Mouse (Mus musculus): ENCODE measurements at regions not wholly inside any gene's neighbourhood (a gene's known extent, or its start where the extent isn't known, plus 50 kb on each side); places are given as distances from the start of the nearest gene placed in this dataset.

DNA sequence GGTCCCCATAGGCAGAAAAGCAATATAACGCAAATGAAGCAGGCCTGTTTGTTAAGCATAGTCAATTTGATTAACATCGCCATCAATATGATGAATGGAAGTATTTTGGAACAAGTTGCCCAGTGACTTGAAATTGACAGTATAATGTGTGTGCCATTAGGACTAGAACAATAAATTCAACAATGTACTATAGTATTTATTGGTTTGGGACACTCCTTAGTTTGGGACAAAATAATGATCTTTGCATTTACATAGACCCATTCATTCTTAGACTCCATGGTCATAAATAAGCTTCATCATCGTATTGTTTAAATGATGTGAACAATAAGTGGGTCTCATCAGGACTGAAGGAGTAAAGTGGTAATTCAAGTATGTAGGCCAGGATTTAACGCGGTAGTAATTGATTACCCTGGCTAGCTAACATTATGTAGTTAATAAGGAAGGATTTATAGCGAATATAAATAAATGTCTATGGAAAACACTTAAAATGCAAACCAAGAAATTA, 2933.6 kb upstream of the 5930422O12Rik start:
- no peak for TF ChIP-seq POLR2A (IDR thresholded peaks at IDR 0.05; ENCODE audit: borderline replicate concordance, insufficient read depth, low read length)
- TF ChIP-seq CTCF (IDR thresholded peaks at IDR 0.05; ENCODE audit: borderline replicate concordance, insufficient read depth, low read depth, low read length) = no peak
- Histone ChIP-seq H3K27ac (ENCODE audit: insufficient read depth, low read length) (no peak overlapping the region), H3K4me1 (ENCODE audit: control insufficient read depth, insufficient read depth, low read length) (no peaks in the 10 kb centered on the region), H3K27me3 (ENCODE audit: control insufficient read depth, insufficient read depth, low read length) (no peaks in the 10 kb centered on the region), H3K4me3 (replicated peaks; ENCODE audit: insufficient read depth, low read depth, low read length) (no peak overlapping the region)
- WGBS = 95% methylated on average over 6 of the region's 6 CpGs
- DNase-seq = no peak

DNA sequence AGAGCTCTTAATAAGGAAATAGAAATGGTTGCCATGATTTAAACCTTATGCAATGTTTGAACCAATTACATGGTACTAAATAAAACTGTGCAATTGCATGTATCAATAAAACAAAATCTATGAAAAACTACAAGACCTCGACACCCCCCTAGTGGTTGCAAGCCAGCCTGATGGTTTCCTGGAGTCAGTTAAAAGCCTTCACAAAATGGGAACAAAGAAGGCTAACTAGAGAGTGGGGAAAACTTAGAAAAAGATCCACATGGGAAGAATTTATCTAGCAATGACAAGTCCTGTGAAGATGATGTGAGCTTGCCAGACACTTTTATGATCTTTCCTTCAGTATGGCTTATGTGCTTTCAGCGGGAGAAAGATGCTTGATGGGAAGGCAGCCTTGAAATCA, 2926.3 kb upstream of the 5930422O12Rik start:
- DNase-seq = no peak
- Histone ChIP-seq H3K27me3 (ENCODE audit: control insufficient read depth, insufficient read depth, low read length) (no peaks in the 10 kb centered on the region), H3K4me1 (ENCODE audit: control insufficient read depth, insufficient read depth, low read length) (no peaks in the 10 kb centered on the region), H3K27ac (ENCODE audit: insufficient read depth, low read length) (no peak overlapping the region), H3K4me3 (replicated peaks; ENCODE audit: insufficient read depth, low read depth, low read length) (no peak overlapping the region)
- no peak for TF ChIP-seq CTCF (IDR thresholded peaks at IDR 0.05; ENCODE audit: borderline replicate concordance, insufficient read depth, low read depth, low read length)
- no peak for TF ChIP-seq POLR2A (IDR thresholded peaks at IDR 0.05; ENCODE audit: borderline replicate concordance, insufficient read depth, low read length)
- WGBS = 70% methylated on average over 2 of the region's 2 CpGs

DNA sequence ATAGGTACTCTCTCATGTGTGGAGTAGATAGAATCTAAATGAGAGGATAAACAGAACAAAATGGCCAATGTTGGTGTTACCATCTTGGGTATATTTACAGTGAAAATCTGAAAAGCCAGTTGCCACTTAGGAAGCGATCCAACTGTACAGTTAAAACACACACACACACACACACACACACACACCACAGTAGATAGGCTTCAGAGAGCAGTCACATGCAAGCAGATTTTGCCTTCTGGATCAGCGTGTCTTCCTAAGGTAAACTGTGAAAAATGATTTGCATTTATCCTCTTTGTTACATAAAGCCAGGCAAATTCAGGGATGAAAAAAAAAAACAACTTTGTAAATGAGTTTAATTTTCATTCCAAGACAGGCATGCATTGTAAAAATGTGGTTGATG, 2917.2 kb upstream of the 5930422O12Rik start:
- TF ChIP-seq POLR2A (IDR thresholded peaks at IDR 0.05; ENCODE audit: borderline replicate concordance, insufficient read depth, low read length) (no peak), CTCF (IDR thresholded peaks at IDR 0.05; ENCODE audit: borderline replicate concordance, insufficient read depth, low read depth, low read length) (no peak)
- Histone ChIP-seq H3K27ac (ENCODE audit: insufficient read depth, low read length) (no peak overlapping the region), H3K27me3 (ENCODE audit: control insufficient read depth, insufficient read depth, low read length) (no peaks in the 10 kb centered on the region), H3K4me1 (ENCODE audit: control insufficient read depth, insufficient read depth, low read length) (no peaks in the 10 kb centered on the region), H3K4me3 (replicated peaks; ENCODE audit: insufficient read depth, low read depth, low read length) (no peak overlapping the region)
- 96% methylated on average over 2 of the region's 2 CpGs for WGBS
- DNase-seq = no peak

DNA sequence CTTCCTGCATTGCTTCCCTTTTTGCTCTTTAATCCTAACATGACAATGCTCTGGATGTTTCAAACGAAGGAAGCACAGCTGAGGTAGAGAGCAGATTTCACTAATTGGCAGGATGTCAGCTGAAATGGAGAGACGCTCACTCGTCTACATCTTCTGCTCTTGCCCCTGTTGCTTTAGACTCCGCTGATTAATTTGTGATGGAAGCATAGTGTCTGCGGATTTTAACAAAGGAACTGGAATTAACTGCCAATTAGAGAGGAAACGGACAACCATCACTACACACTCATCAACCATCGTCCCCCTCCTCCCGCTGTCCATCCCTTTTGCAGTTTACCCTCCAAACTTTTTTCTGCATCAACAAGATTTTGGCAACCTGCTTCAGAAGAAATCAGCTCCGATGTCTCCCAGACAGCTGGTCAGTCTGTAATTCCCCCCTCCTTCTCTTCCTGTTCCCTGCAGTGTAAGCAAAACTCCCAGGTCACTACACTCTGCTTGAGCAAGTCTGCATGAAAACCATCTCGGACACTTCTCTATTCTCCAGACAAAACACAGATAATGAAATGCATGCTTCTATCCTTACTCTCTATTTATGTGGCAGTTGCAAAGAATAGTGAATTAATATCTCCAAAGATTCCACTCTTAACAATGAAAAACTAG, 2905.6 kb upstream of the 5930422O12Rik start:
- H3K4me3 ChIP-seq (replicated peaks; ENCODE audit: insufficient read depth, low read depth, low read length) = no peak overlapping the region
- 3% methylated on average over 10 of the region's 10 CpGs for WGBS
- TF ChIP-seq POLR2A (IDR thresholded peaks at IDR 0.05; ENCODE audit: borderline replicate concordance, insufficient read depth, low read length) (no peak), CTCF (IDR thresholded peaks at IDR 0.05; ENCODE audit: borderline replicate concordance, insufficient read depth, low read depth, low read length) (no peak)
- no peak for DNase-seq
- H3K27ac ChIP-seq (ENCODE audit: insufficient read depth, low read length) = no peak overlapping the region
- no peaks in the 10 kb centered on the region for H3K27me3 ChIP-seq (ENCODE audit: control insufficient read depth, insufficient read depth, low read length)
- H3K4me1 ChIP-seq (ENCODE audit: control insufficient read depth, insufficient read depth, low read length) = no peaks in the 10 kb centered on the region

DNA sequence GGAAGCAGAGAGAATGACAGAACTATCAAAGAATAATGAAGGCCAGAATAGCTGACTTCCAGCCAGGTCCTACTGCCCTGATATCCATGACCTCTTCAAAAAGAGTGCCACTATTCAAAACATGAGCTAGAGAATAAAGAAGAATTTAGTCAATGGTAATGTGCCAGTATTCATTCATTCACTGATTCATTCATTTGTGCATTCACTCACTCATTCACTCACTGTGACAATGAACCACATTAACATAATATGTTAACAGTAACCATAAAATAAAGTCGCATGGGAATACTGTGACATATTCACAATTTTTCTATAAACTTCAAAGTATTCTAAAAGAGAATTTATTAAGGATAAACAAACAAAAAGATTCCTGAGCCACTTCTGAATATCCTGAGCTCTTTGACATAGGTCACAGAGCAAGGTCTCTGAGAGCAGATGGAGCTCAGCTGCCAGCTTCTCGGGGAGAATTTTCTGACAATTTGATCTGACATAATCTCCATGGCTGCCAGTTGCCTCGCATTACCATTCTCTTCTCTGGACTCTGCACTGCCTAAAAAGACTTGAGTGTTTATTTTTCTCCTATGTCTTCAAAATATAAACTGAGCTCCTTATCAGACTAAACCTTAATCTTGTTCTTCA, 2895.5 kb upstream of the 5930422O12Rik start:
- no peak for TF ChIP-seq POLR2A (IDR thresholded peaks at IDR 0.05; ENCODE audit: borderline replicate concordance, insufficient read depth, low read length)
- TF ChIP-seq CTCF (IDR thresholded peaks at IDR 0.05; ENCODE audit: borderline replicate concordance, insufficient read depth, low read depth, low read length) = no peak

DNA sequence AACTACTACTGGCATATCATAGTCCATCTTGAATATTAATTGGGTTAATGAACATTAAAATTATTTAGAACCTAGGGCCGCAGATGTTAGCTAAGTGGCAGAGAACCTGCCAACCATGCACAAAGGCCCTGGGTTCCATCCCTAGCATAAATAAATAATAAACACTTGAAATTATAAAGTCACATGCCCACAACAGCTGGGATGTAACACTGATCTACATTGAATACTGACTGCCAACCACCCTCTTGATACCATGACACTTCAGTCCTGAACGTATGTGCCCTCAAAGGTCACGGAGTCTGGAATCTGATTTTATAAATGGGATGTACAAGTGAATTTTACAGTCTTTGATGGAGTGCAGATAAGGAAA, 2895.0 kb upstream of the 5930422O12Rik start:
- DNase-seq = no peak
- H3K4me3 ChIP-seq (replicated peaks; ENCODE audit: insufficient read depth, low read depth, low read length) = no peak overlapping the region
- no peak overlapping the region for H3K27ac ChIP-seq (ENCODE audit: insufficient read depth, low read length)
- H3K4me1 ChIP-seq (ENCODE audit: control insufficient read depth, insufficient read depth, low read length) = no peaks in the 10 kb centered on the region
- H3K27me3 ChIP-seq (ENCODE audit: control insufficient read depth, insufficient read depth, low read length) = no peaks in the 10 kb centered on the region
- WGBS = 75% methylated on average over 3 of the region's 3 CpGs
- TF ChIP-seq POLR2A (IDR thresholded peaks at IDR 0.05; ENCODE audit: borderline replicate concordance, insufficient read depth, low read length) (no peak), CTCF (IDR thresholded peaks at IDR 0.05; ENCODE audit: borderline replicate concordance, insufficient read depth, low read depth, low read length) (no peak)

More for the DNA sequence above, 2895.5 kb upstream of the 5930422O12Rik start:
- WGBS = 14% methylated on average over 3 of the region's 3 CpGs
- H3K4me3 ChIP-seq (replicated peaks; ENCODE audit: insufficient read depth, low read depth, low read length) = no peak overlapping the region
- H3K27me3 ChIP-seq (ENCODE audit: control insufficient read depth, insufficient read depth, low read length) = no peaks in the 10 kb centered on the region
- no peak overlapping the region for H3K27ac ChIP-seq (ENCODE audit: insufficient read depth, low read length)
- no peak for DNase-seq
- H3K4me1 ChIP-seq (ENCODE audit: control insufficient read depth, insufficient read depth, low read length) = no peaks in the 10 kb centered on the region

DNA sequence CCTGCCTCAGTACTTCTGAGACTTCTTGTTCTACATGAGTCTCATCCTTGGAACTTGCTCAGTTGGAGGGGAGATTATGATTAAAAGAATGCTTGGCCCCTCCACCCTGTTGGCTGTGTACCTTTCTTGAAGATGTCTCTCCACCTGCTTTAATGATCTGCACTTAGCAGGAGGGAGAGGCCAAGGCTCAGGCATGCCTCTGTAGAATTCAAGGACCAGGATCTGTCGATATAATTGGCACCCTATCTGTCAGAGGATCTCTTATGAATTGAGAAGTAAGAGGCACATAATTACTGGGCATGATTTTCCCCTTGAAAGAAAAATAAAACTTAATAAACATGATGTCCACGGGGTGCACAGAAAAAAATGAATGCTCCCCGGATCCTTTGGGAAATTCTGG, 2893.1 kb upstream of the 5930422O12Rik start:
- Histone ChIP-seq H3K4me1 (ENCODE audit: control insufficient read depth, insufficient read depth, low read length) (no peaks in the 10 kb centered on the region), H3K4me3 (replicated peaks; ENCODE audit: insufficient read depth, low read depth, low read length) (no peak overlapping the region), H3K27ac (ENCODE audit: insufficient read depth, low read length) (no peak overlapping the region), H3K27me3 (ENCODE audit: control insufficient read depth, insufficient read depth, low read length) (no peaks in the 10 kb centered on the region)
- TF ChIP-seq CTCF (IDR thresholded peaks at IDR 0.05; ENCODE audit: borderline replicate concordance, insufficient read depth, low read depth, low read length) (no peak), POLR2A (IDR thresholded peaks at IDR 0.05; ENCODE audit: borderline replicate concordance, insufficient read depth, low read length) (no peak)
- no peak for DNase-seq
- WGBS = 50% methylated on average over 3 of the region's 3 CpGs

DNA sequence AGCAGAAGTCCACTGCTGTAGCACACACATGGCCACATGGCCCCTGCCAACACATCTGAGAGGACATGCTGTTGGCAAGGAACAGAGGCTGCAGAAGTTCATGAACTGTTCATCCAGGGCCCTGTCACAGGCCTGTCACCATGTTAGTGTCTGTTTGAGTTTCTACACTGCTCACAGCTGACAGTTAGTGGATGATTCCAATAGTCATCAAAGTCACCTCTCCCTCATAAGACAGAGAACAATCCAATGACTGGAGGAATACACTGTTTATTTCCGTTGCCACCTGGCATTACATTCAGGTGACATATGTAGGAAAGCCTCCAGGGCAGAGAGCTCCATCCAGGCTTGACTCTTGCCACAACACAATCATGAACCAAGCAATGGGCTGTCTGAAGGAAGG, 2886.3 kb upstream of the 5930422O12Rik start:
- H3K27me3 ChIP-seq (ENCODE audit: control insufficient read depth, insufficient read depth, low read length) = no peaks in the 10 kb centered on the region
- peak in 1 of 2 experiments; percentile 23 for DNase-seq
- 9% methylated on average over 1 of the region's 1 CpGs for WGBS
- no peaks in the 10 kb centered on the region for H3K4me1 ChIP-seq (ENCODE audit: control insufficient read depth, insufficient read depth, low read length)
- TF ChIP-seq POLR2A (IDR thresholded peaks at IDR 0.05; ENCODE audit: borderline replicate concordance, insufficient read depth, low read length) (no peak), CTCF (IDR thresholded peaks at IDR 0.05; ENCODE audit: borderline replicate concordance, insufficient read depth, low read depth, low read length) (no peak)
- no peak overlapping the region for H3K4me3 ChIP-seq (replicated peaks; ENCODE audit: insufficient read depth, low read depth, low read length)
- no peak overlapping the region for H3K27ac ChIP-seq (ENCODE audit: insufficient read depth, low read length)
